Mouse (Mus musculus): Measurements from ENCODE around the gene Btla. TPM values are rescaled to one million over a fixed set of nuclear protein-coding genes. Genes with fewer than 3 reads are reported as not detected.

The Btla gene
- polyA plus RNA-seq, 1 experiment from 2014 or later = 0.07 TPM

GRCm38 (mm10) chr16:45231296-45231695 is 7.2 kb downstream of the Btla start:
- H3K9ac ChIP-seq (ENCODE audit: low read length) = no peak overlapping the region
- H3K27ac ChIP-seq (replicated peaks) = no peak overlapping the region
- H3K4me2 ChIP-seq (replicated peaks; ENCODE audit: low read depth) = no peak overlapping the region
- no peaks in the 10 kb centered on the region for H3K27me3 ChIP-seq (ENCODE audit: control insufficient read depth, insufficient read depth, low read length)
- DNase-seq (ENCODE audit: low spot score) = no peak
- H3K4me1 ChIP-seq (replicated peaks; ENCODE audit: control insufficient read depth, insufficient read depth) = no peaks in the 10 kb centered on the region
- no peak for ATAC-seq (ENCODE audit: low FRiP score, low TSS enrichment)
- H3K36me3 ChIP-seq (ENCODE audit: control insufficient read depth, insufficient read depth, low read length) = no peaks in the 10 kb centered on the region
- WGBS = 82% methylated on average over 1 of the region's 1 CpGs
- no peaks in the 10 kb centered on the region for H3K9me3 ChIP-seq (ENCODE audit: control insufficient read depth, low read length)
- H3K4me3 ChIP-seq (ENCODE audit: low read depth, low read length) = no peak overlapping the region
- TF ChIP-seq EP300 (optimal IDR thresholded peaks at IDR 0.05) (no peak), CTCF (IDR thresholded peaks at IDR 0.05; ENCODE audit: low read depth) (no peak)

GRCm38 (mm10) chr16:45233007-45233406 is 8.9 kb downstream of the Btla start:
- no peaks in the 10 kb centered on the region for H3K9me3 ChIP-seq (ENCODE audit: control insufficient read depth, low read length)
- H3K36me3 ChIP-seq (ENCODE audit: control insufficient read depth, insufficient read depth, low read length) = no peaks in the 10 kb centered on the region
- H3K4me3 ChIP-seq (ENCODE audit: low read depth, low read length) = no peak overlapping the region
- H3K27ac ChIP-seq (replicated peaks) = no peak overlapping the region
- H3K9ac ChIP-seq (ENCODE audit: low read length) = no peak overlapping the region
- TF ChIP-seq EP300 (optimal IDR thresholded peaks at IDR 0.05) (no peak), CTCF (IDR thresholded peaks at IDR 0.05; ENCODE audit: low read depth) (no peak)
- WGBS = 90% methylated on average over 3 of the region's 3 CpGs
- H3K4me2 ChIP-seq (replicated peaks; ENCODE audit: low read depth) = no peak overlapping the region
- ATAC-seq (ENCODE audit: low FRiP score, low TSS enrichment) (no peak), DNase-seq (ENCODE audit: low spot score) (no peak)
- H3K4me1 ChIP-seq (replicated peaks; ENCODE audit: control insufficient read depth, insufficient read depth) = no peaks in the 10 kb centered on the region
- no peaks in the 10 kb centered on the region for H3K27me3 ChIP-seq (ENCODE audit: control insufficient read depth, insufficient read depth, low read length)

- no peak overlapping the region for H3K27ac ChIP-seq (replicated peaks)
- H3K9me3 ChIP-seq (ENCODE audit: control insufficient read depth, low read length) = no peaks in the 10 kb centered on the region
- H3K4me3 ChIP-seq (ENCODE audit: low read depth, low read length) = no peak overlapping the region
- no peak for ATAC-seq (ENCODE audit: low FRiP score, low TSS enrichment)
- 76% methylated on average over 1 of the region's 1 CpGs for WGBS
- no peak overlapping the region for H3K9ac ChIP-seq (ENCODE audit: low read length)
- H3K36me3 ChIP-seq (ENCODE audit: control insufficient read depth, insufficient read depth, low read length) = no peaks in the 10 kb centered on the region
- H3K4me1 ChIP-seq (replicated peaks; ENCODE audit: control insufficient read depth, insufficient read depth) = no peaks in the 10 kb centered on the region
- TF ChIP-seq EP300 (optimal IDR thresholded peaks at IDR 0.05) (no peak), CTCF (IDR thresholded peaks at IDR 0.05; ENCODE audit: low read depth) (no peak)
- H3K27me3 ChIP-seq (ENCODE audit: control insufficient read depth, insufficient read depth, low read length) = no peaks in the 10 kb centered on the region
- no peak overlapping the region for H3K4me2 ChIP-seq (replicated peaks; ENCODE audit: low read depth)
- DNase-seq (ENCODE audit: low spot score) = no peak
These were observed 18.6 kb downstream of the Btla start for GRCm38 (mm10) chr16:45242700-45243099.

- DNase-seq (ENCODE audit: low spot score) (no peak), ATAC-seq (ENCODE audit: low FRiP score, low TSS enrichment) (no peak)
- H3K4me1 ChIP-seq (replicated peaks; ENCODE audit: control insufficient read depth, insufficient read depth) = no peaks in the 10 kb centered on the region
- TF ChIP-seq CTCF (IDR thresholded peaks at IDR 0.05; ENCODE audit: low read depth) (no peak), EP300 (optimal IDR thresholded peaks at IDR 0.05) (no peak)
- H3K27me3 ChIP-seq (ENCODE audit: control insufficient read depth, insufficient read depth, low read length) = no peaks in the 10 kb centered on the region
- no peak overlapping the region for H3K27ac ChIP-seq (replicated peaks)
- no peaks in the 10 kb centered on the region for H3K36me3 ChIP-seq (ENCODE audit: control insufficient read depth, insufficient read depth, low read length)
- no peak overlapping the region for H3K4me3 ChIP-seq (ENCODE audit: low read depth, low read length)
- H3K9ac ChIP-seq (ENCODE audit: low read length) = no peak overlapping the region
- H3K4me2 ChIP-seq (replicated peaks; ENCODE audit: low read depth) = no peak overlapping the region
- WGBS = 54% methylated on average over 3 of the region's 3 CpGs
- H3K9me3 ChIP-seq (ENCODE audit: control insufficient read depth, low read length) = no peaks in the 10 kb centered on the region
These were observed 20.9 kb downstream of the Btla start for GRCm38 (mm10) chr16:45244930-45245472.

- H3K4me3 ChIP-seq (ENCODE audit: low read depth, low read length) = no peak overlapping the region
- no peak overlapping the region for H3K27ac ChIP-seq (replicated peaks)
- H3K4me2 ChIP-seq (replicated peaks; ENCODE audit: low read depth) = no peak overlapping the region
- 43% methylated on average over 2 of the region's 2 CpGs for WGBS
- H3K36me3 ChIP-seq (ENCODE audit: control insufficient read depth, insufficient read depth, low read length) = no peaks in the 10 kb centered on the region
- DNase-seq (ENCODE audit: low spot score) = no peak
- TF ChIP-seq CTCF (IDR thresholded peaks at IDR 0.05; ENCODE audit: low read depth) = no peak
- no peak for TF ChIP-seq EP300 (optimal IDR thresholded peaks at IDR 0.05)
- no peaks in the 10 kb centered on the region for H3K9me3 ChIP-seq (ENCODE audit: control insufficient read depth, low read length)
- ATAC-seq (ENCODE audit: low FRiP score, low TSS enrichment) = no peak
- no peaks in the 10 kb centered on the region for H3K27me3 ChIP-seq (ENCODE audit: control insufficient read depth, insufficient read depth, low read length)
- H3K9ac ChIP-seq (ENCODE audit: low read length) = no peak overlapping the region
- H3K4me1 ChIP-seq (replicated peaks; ENCODE audit: control insufficient read depth, insufficient read depth) = no peaks in the 10 kb centered on the region
These were observed 25.6 kb downstream of the Btla start for GRCm38 (mm10) chr16:45249761-45250160.

GRCm38 (mm10) chr16:45250317-45250716 is 26.2 kb downstream of the Btla start:
- Histone ChIP-seq H3K4me3 (ENCODE audit: low read depth, low read length) (no peak overlapping the region), H3K9ac (ENCODE audit: low read length) (no peak overlapping the region), H3K27ac (replicated peaks) (no peak overlapping the region), H3K27me3 (ENCODE audit: control insufficient read depth, insufficient read depth, low read length) (no peaks in the 10 kb centered on the region), H3K36me3 (ENCODE audit: control insufficient read depth, insufficient read depth, low read length) (no peaks in the 10 kb centered on the region), H3K4me2 (replicated peaks; ENCODE audit: low read depth) (no peak overlapping the region), H3K9me3 (ENCODE audit: control insufficient read depth, low read length) (no peaks in the 10 kb centered on the region), H3K4me1 (replicated peaks; ENCODE audit: control insufficient read depth, insufficient read depth) (no peaks in the 10 kb centered on the region)
- no peak for DNase-seq (ENCODE audit: low spot score)
- ATAC-seq (ENCODE audit: low FRiP score, low TSS enrichment) = no peak
- no peak for TF ChIP-seq CTCF (IDR thresholded peaks at IDR 0.05; ENCODE audit: low read depth)
- no peak for TF ChIP-seq EP300 (optimal IDR thresholded peaks at IDR 0.05)

Data from stomach, postnatal 0 days (tissue).